Mouse (Mus musculus) cortical plate, adult 2 months (tissue): ENCODE data around the gene Arvcf.

Source experiments
- CTCF ChIP-seq: fragments of 200-500 bp; IDR thresholded peaks from 2 replicates; pipeline ENCODE4 v1.5.1; 2011; ENCODE audit warnings: mild to moderate bottlenecking, control low read depth, low read length; ENCODE audit not compliant: insufficient read depth; ENCODE audit errors: extremely low read depth
- POLR2A ChIP-seq: fragments of 200-500 bp; IDR thresholded peaks from 2 replicates; pipeline ENCODE4 v1.6.1; 2011; ENCODE audit warnings: mild to moderate bottlenecking, low read length, control low read depth; ENCODE audit not compliant: insufficient read depth; ENCODE audit errors: extremely low read depth

GRCm38 (mm10) chr16:18410418-18410817, 62.4 kb downstream of the Arvcf start:
- TF ChIP-seq CTCF (no peak), POLR2A (no peak)
